Mouse (Mus musculus) embryonic fibroblast, embryonic 13.5 days (primary cell): ENCODE data around the gene Lpgat1.
A peak's percentile ranks its signal among the peaks of the same experiment; 100 is the strongest.

Experiments
- CTCF ChIP-seq: IDR thresholded peaks from 2 replicates; pipeline ENCODE4 v1.5.1; 2011; ENCODE audit warnings: mild to moderate bottlenecking, control low read depth, low read length, moderate library complexity, borderline replicate concordance; ENCODE audit not compliant: insufficient read depth
- POLR2A ChIP-seq: IDR thresholded peaks from 2 replicates; pipeline ENCODE4 v1.6.1; 2011; ENCODE audit warnings: low read depth, mild to moderate bottlenecking, control low read depth, low read length, moderate library complexity

GRCm38 (mm10) chr1:191717601-191718498 is at the start of gene Lpgat1:
- TF ChIP-seq POLR2A: peak; percentile 49
- TF ChIP-seq CTCF: no peak
